Mouse (Mus musculus): ENCODE measurements at regions not wholly inside any gene's neighbourhood (a gene's known extent, or its start where the extent isn't known, plus 50 kb on each side); places are given as distances from the start of the nearest gene placed in this dataset.

GRCm38 (mm10) chr2:71628821-71629220 is 82.3 kb upstream of the Dlx2 start:
- no peaks in the 10 kb centered on the region for H3K27me3 ChIP-seq (ENCODE audit: control insufficient read depth, insufficient read depth, low read length)
- H3K9me3 ChIP-seq (replicated peaks; ENCODE audit: control insufficient read depth, low read length), result no peaks in the 10 kb centered on the region
- H3K4me2 ChIP-seq (ENCODE audit: low read depth, low read length), result peak overlapping the region; percentile 91
- 8% methylated on average over 7 of the region's 7 CpGs for WGBS
- H3K4me3 ChIP-seq (ENCODE audit: low read depth, low read length), result peak overlapping the region; percentile 38
- H3K4me1 ChIP-seq (ENCODE audit: control insufficient read depth, insufficient read depth, low read length), result peaks cover 14% of the 10 kb centered on the region
- ATAC-seq (replicated peaks; ENCODE audit: insufficient number of reproducible peaks, low FRiP score, low TSS enrichment, low read depth), result no peak
- peak overlapping the region; percentile 55; the same call in 1 of the 2 replicates for H3K9ac ChIP-seq (replicated peaks; ENCODE audit: low read length)
- no peak overlapping the region for H3K27ac ChIP-seq (replicated peaks; ENCODE audit: low read depth, low read length)
- DNase-seq (ENCODE audit: low spot score), result peak; percentile 32
- H3K36me3 ChIP-seq (replicated peaks; ENCODE audit: control insufficient read depth, insufficient read depth, low read depth, low read length), result no peaks in the 10 kb centered on the region

DNA sequence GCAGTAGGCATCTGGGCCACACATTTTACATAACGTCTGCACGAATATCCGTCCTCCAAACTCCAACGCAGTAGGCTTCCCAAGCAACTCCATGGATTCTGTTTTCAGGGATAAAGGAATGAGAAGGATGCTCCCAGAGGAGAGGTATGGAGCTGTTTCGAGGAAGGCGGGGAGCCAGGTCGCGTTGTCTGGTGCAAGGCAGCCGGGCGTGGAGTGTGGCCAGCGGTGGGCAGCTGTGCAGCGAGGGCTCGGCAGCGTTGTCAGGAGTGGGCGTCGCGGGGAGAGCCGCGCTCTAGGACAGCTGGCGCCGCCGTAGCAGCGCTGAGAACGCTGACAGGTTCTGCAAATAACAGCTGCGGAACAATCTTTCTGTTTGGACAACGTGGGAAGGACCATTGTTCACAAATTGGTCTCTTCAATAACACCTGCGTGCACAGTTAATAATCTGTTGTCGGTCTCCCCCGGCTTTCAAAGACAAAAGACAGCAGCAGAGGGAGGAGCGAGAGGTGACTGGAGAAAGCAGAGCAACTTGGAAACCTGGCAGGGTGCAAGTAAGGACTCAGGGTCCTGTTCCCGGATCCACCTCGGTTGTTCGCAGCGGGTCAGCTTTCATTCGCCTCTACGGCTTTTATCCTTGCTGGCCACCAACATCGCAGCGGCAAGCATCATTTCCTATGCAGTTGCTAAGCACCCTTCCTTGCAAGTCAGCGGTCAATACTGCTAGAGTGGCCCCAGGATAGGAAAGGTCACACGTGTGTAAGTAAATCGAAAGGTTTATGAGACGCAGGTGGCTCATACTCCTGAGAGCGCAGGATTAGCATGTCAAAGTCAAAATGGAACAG is 83.0 kb upstream of the Dlx2 start:
- peak overlapping the region; percentile 38 for H3K4me3 ChIP-seq (ENCODE audit: low read depth, low read length)
- H3K9me3 ChIP-seq (replicated peaks; ENCODE audit: control insufficient read depth, low read length), result no peaks in the 10 kb centered on the region
- peaks cover 14% of the 10 kb centered on the region for H3K4me1 ChIP-seq (ENCODE audit: control insufficient read depth, insufficient read depth, low read length)
- DNase-seq (ENCODE audit: low spot score) (peak; percentile 56), ATAC-seq (replicated peaks; ENCODE audit: insufficient number of reproducible peaks, low FRiP score, low TSS enrichment, low read depth) (peak; percentile 47; the same call in 1 of the 2 replicates)
- peak overlapping the region; percentile 55 for H3K9ac ChIP-seq (replicated peaks; ENCODE audit: low read length)
- under 1% methylated on average over 43 of the region's 43 CpGs for WGBS
- no peaks in the 10 kb centered on the region for H3K27me3 ChIP-seq (ENCODE audit: control insufficient read depth, insufficient read depth, low read length)
- no peaks in the 10 kb centered on the region for H3K36me3 ChIP-seq (replicated peaks; ENCODE audit: control insufficient read depth, insufficient read depth, low read depth, low read length)
- peak overlapping the region; percentile 91 for H3K4me2 ChIP-seq (ENCODE audit: low read depth, low read length)
- no peak overlapping the region for H3K27ac ChIP-seq (replicated peaks; ENCODE audit: low read depth, low read length)

- H3K4me3 ChIP-seq (ENCODE audit: low read depth, low read length), result peak overlapping the region; percentile 38; the same call in 1 of the 2 replicates
- H3K36me3 ChIP-seq (replicated peaks; ENCODE audit: control insufficient read depth, insufficient read depth, low read depth, low read length), result no peaks in the 10 kb centered on the region
- H3K4me2 ChIP-seq (ENCODE audit: low read depth, low read length), result peak overlapping the region; percentile 91
- H3K9me3 ChIP-seq (replicated peaks; ENCODE audit: control insufficient read depth, low read length), result no peaks in the 10 kb centered on the region
- peaks cover 14% of the 10 kb centered on the region for H3K4me1 ChIP-seq (ENCODE audit: control insufficient read depth, insufficient read depth, low read length)
- WGBS, result 10% methylated on average over 3 of the region's 3 CpGs
- no peaks in the 10 kb centered on the region for H3K27me3 ChIP-seq (ENCODE audit: control insufficient read depth, insufficient read depth, low read length)
- H3K9ac ChIP-seq (replicated peaks; ENCODE audit: low read length), result peak overlapping the region; percentile 55
- DNase-seq (ENCODE audit: low spot score) (no peak), ATAC-seq (replicated peaks; ENCODE audit: insufficient number of reproducible peaks, low FRiP score, low TSS enrichment, low read depth) (no peak)
- H3K27ac ChIP-seq (replicated peaks; ENCODE audit: low read depth, low read length), result no peak overlapping the region
Observed at GRCm38 (mm10) chr2:71630143-71630463, 83.5 kb upstream of the Dlx2 start.

GRCm38 (mm10) chr2:71633471-71633870 is 86.9 kb upstream of the Dlx2 start:
- H3K27me3 ChIP-seq (ENCODE audit: control insufficient read depth, insufficient read depth, low read length), result no peaks in the 10 kb centered on the region

DNA sequence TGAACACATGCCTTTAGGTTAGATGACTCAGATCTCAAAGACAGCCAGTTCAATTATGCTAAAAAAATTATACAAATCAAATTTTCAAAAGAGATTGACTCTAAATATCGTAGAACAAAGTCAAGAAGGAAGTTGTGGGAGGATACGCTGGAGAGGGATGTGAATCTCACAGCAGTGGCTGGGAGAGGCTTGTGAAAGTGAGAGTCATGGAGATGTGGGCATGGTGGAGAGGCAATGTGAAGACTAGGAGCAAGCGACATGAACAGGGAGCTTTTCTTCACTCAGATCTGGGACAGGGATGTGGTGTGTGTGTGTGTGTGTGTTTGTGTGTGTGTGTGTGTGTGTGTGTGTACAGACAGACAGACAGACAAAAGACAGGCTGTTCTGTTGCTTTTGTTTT is 87.9 kb upstream of the Dlx2 start:
- ATAC-seq (replicated peaks; ENCODE audit: insufficient number of reproducible peaks, low FRiP score, low TSS enrichment, low read depth) (no peak), DNase-seq (ENCODE audit: low spot score) (no peak)
- no peaks in the 10 kb centered on the region for H3K27me3 ChIP-seq (ENCODE audit: control insufficient read depth, insufficient read depth, low read length)
- no peaks in the 10 kb centered on the region for H3K9me3 ChIP-seq (replicated peaks; ENCODE audit: control insufficient read depth, low read length)
- H3K4me3 ChIP-seq (ENCODE audit: low read depth, low read length), result no peak overlapping the region
- no peak overlapping the region for H3K9ac ChIP-seq (replicated peaks; ENCODE audit: low read length)
- no peak overlapping the region for H3K27ac ChIP-seq (replicated peaks; ENCODE audit: low read depth, low read length)
- H3K4me1 ChIP-seq (ENCODE audit: control insufficient read depth, insufficient read depth, low read length), result peaks cover 2% of the 10 kb centered on the region
- 84% methylated on average over 3 of the region's 3 CpGs for WGBS
- H3K4me2 ChIP-seq (ENCODE audit: low read depth, low read length), result no peak overlapping the region
- no peaks in the 10 kb centered on the region for H3K36me3 ChIP-seq (replicated peaks; ENCODE audit: control insufficient read depth, insufficient read depth, low read depth, low read length)

More at GRCm38 (mm10) chr2:71633471-71633870, 86.9 kb upstream of the Dlx2 start:
- 68% methylated on average over 6 of the region's 6 CpGs for WGBS
- H3K4me1 ChIP-seq (ENCODE audit: control insufficient read depth, insufficient read depth, low read length), result peaks cover 11% of the 10 kb centered on the region
- no peak overlapping the region for H3K4me3 ChIP-seq (ENCODE audit: low read depth, low read length)
- H3K9ac ChIP-seq (replicated peaks; ENCODE audit: low read length), result no peak overlapping the region
- H3K4me2 ChIP-seq (ENCODE audit: low read depth, low read length), result no peak overlapping the region
- no peaks in the 10 kb centered on the region for H3K9me3 ChIP-seq (replicated peaks; ENCODE audit: control insufficient read depth, low read length)
- H3K27ac ChIP-seq (replicated peaks; ENCODE audit: low read depth, low read length), result no peak overlapping the region
- no peak for DNase-seq (ENCODE audit: low spot score)
- no peaks in the 10 kb centered on the region for H3K36me3 ChIP-seq (replicated peaks; ENCODE audit: control insufficient read depth, insufficient read depth, low read depth, low read length)
- ATAC-seq (replicated peaks; ENCODE audit: insufficient number of reproducible peaks, low FRiP score, low TSS enrichment, low read depth), result no peak

GRCm38 (mm10) chr2:71636134-71636533 is 89.6 kb upstream of the Dlx2 start:
- Histone ChIP-seq H3K36me3 (replicated peaks; ENCODE audit: control insufficient read depth, insufficient read depth, low read depth, low read length) (no peaks in the 10 kb centered on the region), H3K9ac (replicated peaks; ENCODE audit: low read length) (no peak overlapping the region), H3K4me3 (ENCODE audit: low read depth, low read length) (no peak overlapping the region), H3K27me3 (ENCODE audit: control insufficient read depth, insufficient read depth, low read length) (no peaks in the 10 kb centered on the region), H3K9me3 (replicated peaks; ENCODE audit: control insufficient read depth, low read length) (no peaks in the 10 kb centered on the region), H3K27ac (replicated peaks; ENCODE audit: low read depth, low read length) (no peak overlapping the region), H3K4me2 (ENCODE audit: low read depth, low read length) (no peak overlapping the region), H3K4me1 (ENCODE audit: control insufficient read depth, insufficient read depth, low read length) (no peaks in the 10 kb centered on the region)
- DNase-seq (ENCODE audit: low spot score) (no peak), ATAC-seq (replicated peaks; ENCODE audit: insufficient number of reproducible peaks, low FRiP score, low TSS enrichment, low read depth) (no peak)
- WGBS, result 91% methylated on average over 4 of the region's 4 CpGs

GRCm38 (mm10) chr2:71636590-71636989 is 90.0 kb upstream of the Dlx2 start:
- no peaks in the 10 kb centered on the region for H3K27me3 ChIP-seq (ENCODE audit: control insufficient read depth, insufficient read depth, low read length)
- H3K9me3 ChIP-seq (replicated peaks; ENCODE audit: control insufficient read depth, low read length), result no peaks in the 10 kb centered on the region
- no peaks in the 10 kb centered on the region for H3K4me1 ChIP-seq (ENCODE audit: control insufficient read depth, insufficient read depth, low read length)
- WGBS, result 65% methylated on average over 4 of the region's 4 CpGs
- H3K36me3 ChIP-seq (replicated peaks; ENCODE audit: control insufficient read depth, insufficient read depth, low read depth, low read length), result no peaks in the 10 kb centered on the region
- ATAC-seq (replicated peaks; ENCODE audit: insufficient number of reproducible peaks, low FRiP score, low TSS enrichment, low read depth) (no peak), DNase-seq (ENCODE audit: low spot score) (no peak)
- no peak overlapping the region for H3K27ac ChIP-seq (replicated peaks; ENCODE audit: low read depth, low read length)
- no peak overlapping the region for H3K9ac ChIP-seq (replicated peaks; ENCODE audit: low read length)
- H3K4me2 ChIP-seq (ENCODE audit: low read depth, low read length), result no peak overlapping the region
- H3K4me3 ChIP-seq (ENCODE audit: low read depth, low read length), result no peak overlapping the region

DNA sequence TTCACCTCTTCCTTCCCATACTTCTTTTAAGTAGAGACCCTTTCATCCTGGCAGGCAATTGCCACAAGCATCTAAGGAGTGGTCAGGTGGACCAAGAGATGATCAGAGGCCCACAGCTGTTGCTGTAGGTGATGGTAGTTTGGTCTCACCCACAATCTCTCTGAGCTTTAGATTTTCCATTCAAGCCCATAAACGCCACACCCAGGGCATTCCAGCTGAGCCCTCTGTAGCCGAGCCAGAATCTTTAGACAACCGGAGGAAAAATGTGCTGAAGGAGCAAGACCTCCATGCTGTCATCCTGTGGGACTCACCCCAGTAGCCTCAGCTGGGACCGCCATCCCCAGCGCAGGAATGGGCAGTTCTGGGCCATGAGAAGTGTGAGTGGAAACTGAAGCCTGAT is 93.7 kb upstream of the Dlx2 start:
- Histone ChIP-seq H3K36me3 (replicated peaks; ENCODE audit: control insufficient read depth, insufficient read depth, low read depth, low read length) (no peaks in the 10 kb centered on the region), H3K4me3 (ENCODE audit: low read depth, low read length) (no peak overlapping the region), H3K27ac (replicated peaks; ENCODE audit: low read depth, low read length) (no peak overlapping the region), H3K27me3 (ENCODE audit: control insufficient read depth, insufficient read depth, low read length) (no peaks in the 10 kb centered on the region), H3K9ac (replicated peaks; ENCODE audit: low read length) (no peak overlapping the region), H3K4me1 (ENCODE audit: control insufficient read depth, insufficient read depth, low read length) (no peaks in the 10 kb centered on the region), H3K9me3 (replicated peaks; ENCODE audit: control insufficient read depth, low read length) (no peaks in the 10 kb centered on the region), H3K4me2 (ENCODE audit: low read depth, low read length) (no peak overlapping the region)
- ATAC-seq (replicated peaks; ENCODE audit: insufficient number of reproducible peaks, low FRiP score, low TSS enrichment, low read depth), result no peak
- WGBS, result 94% methylated on average over 5 of the region's 5 CpGs
- DNase-seq (ENCODE audit: low spot score), result no peak
